Mouse (Mus musculus) forebrain, postnatal 0 days (tissue): Measurements from ENCODE around the gene Plek2. TPM values are rescaled to one million over a fixed set of nuclear protein-coding genes. Genes with fewer than 3 reads are reported as not detected.

Experiments
- ATAC-seq: fragments of 200-750 bp; cut with Nextera tagmentation; 2 replicates; pipeline ENCODE4 v1.8.0; 2017; ENCODE audit warnings: mild to moderate bottlenecking, moderate library complexity
- DNase-seq: peaks from one replicate; pipeline ENCODE4 v3.0.0-alpha.2; 2015
- H3K27ac ChIP-seq: fragments of 300-500 bp; sonication (generic); 2 replicates; pipeline ENCODE4 v1.5.1; 2014; ENCODE audit warnings: low read depth, mild to moderate bottlenecking, antibody characterized with exemption, low read length, moderate library complexity, mixed read lengths
- H3K27me3 ChIP-seq: fragments of 300-500 bp; sonication (generic); 2 replicates; pipeline ENCODE4 v1.6.1; 2014; ENCODE audit warnings: mild to moderate bottlenecking, low read length, mixed read lengths; ENCODE audit not compliant: insufficient read depth
- H3K36me3 ChIP-seq: fragments of 300-500 bp; sonication (generic); 2 replicates; pipeline ENCODE4 v1.6.1; 2014; ENCODE audit warnings: mild to moderate bottlenecking, moderate library complexity; ENCODE audit not compliant: insufficient read depth
- H3K4me1 ChIP-seq: fragments of 300-500 bp; sonication (generic); 2 replicates; pipeline ENCODE4 v1.6.1; 2014; ENCODE audit warnings: antibody characterized with exemption; ENCODE audit not compliant: insufficient read depth
- H3K4me2 ChIP-seq: fragments of 300-500 bp; sonication (generic); 2 replicates; pipeline ENCODE4 v1.6.1; 2014; ENCODE audit warnings: low read depth, mild to moderate bottlenecking, moderate library complexity
- H3K4me3 ChIP-seq: fragments of 300-500 bp; sonication (generic); 2 replicates; pipeline ENCODE4 v1.5.1; 2014; ENCODE audit warnings: low read depth, low read length, mixed read lengths
- H3K9ac ChIP-seq: fragments of 300-500 bp; sonication (generic); 2 replicates; pipeline ENCODE4 v1.6.1; 2014; ENCODE audit warnings: mild to moderate bottlenecking
- H3K9me3 ChIP-seq: fragments of 300-500 bp; sonication (generic); 2 replicates; pipeline ENCODE4 v1.6.1; 2016; ENCODE audit warnings: low read length
- CTCF ChIP-seq: sonication (generic); IDR thresholded peaks from 2 replicates; pipeline ENCODE4 v1.5.1; 2016; ENCODE audit warnings: antibody characterized with exemption, control low read depth, low read depth
- WGBS: fragments of 180-500 bp; shearing (Covaris S2); extraction: QIAGEN DNeasy Blood & Tissue Kit; methylation state at CpG from one replicate; pipeline ENCODE4 v1.1.7; 2014; 5-methylcytosine and 5-hydroxymethylcytosine counted together
- polyA plus RNA-seq: library from polyadenylated mRNA; unstranded; fragments of >200 nt; fragmentation: Nextera tagmentation; extraction: Ambion mirVana; gene quantifications from 2 replicates; pipeline ENCODE4 v1.2.1, GENCODE M21; 2015
- total RNA-seq: library from RNA; depleted of rRNA; stranded (reverse); fragments of >200 nt; gene quantifications from 2 replicates; pipeline ENCODE4 v1.2.3, GENCODE M21; 2014

Gene Plek2
- total and polyA plus RNA-seq, 2 experiments from 2014 or later: 1.1 to 2.7 TPM

DNA sequence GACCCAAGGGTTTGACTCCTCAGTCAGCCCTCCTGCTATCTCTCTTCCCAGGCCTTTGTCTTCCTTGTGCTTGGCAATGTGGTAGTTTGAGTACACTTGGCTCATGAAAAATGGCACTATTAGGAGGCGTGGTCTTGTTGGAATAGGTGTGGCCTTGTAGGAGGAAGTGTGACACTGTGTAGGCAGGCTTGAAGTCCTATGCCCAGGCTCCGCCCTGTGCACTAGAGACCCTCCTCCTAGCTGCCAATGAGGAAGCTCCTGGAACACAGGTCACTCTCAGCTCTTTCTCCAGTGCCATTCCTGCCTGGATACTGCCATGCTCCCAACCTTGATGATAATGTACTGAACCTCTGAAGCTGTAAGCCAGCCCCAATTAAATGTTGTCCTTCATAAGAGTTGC, 15.6 kb downstream of the Plek2 start:
- Histone ChIP-seq H3K4me1 (no peaks in the 10 kb centered on the region), H3K27ac (no peak overlapping the region), H3K9ac (no peak overlapping the region), H3K4me2 (no peak overlapping the region), H3K9me3 (no peaks in the 10 kb centered on the region), H3K36me3 (peaks cover 3% of the 10 kb centered on the region), H3K27me3 (no peaks in the 10 kb centered on the region), H3K4me3 (no peak overlapping the region)
- ATAC-seq (no peak), DNase-seq (no peak)
- TF ChIP-seq CTCF: no peak
- WGBS: 83% methylated on average over 2 of the region's 2 CpGs

DNA sequence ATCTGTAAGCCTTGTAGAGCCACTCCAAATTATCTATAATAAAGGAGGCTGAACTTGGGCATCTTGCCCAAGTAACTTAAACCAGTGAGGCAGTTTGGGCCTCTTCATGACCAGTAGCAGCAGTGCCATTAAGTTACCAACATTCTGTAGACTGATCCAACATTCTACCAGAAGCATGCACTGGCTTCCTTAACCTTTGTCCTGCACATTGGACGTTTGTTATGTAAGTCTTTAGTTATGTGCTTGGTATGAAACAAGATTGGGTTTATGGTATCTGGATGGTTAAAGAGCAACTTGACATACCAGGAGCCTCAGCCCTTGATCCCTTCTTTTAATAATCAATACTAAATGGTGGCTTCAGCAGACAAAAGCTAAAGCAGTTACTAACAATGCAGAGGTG, 16.7 kb downstream of the Plek2 start:
- Histone ChIP-seq H3K27me3 (no peaks in the 10 kb centered on the region), H3K9ac (no peak overlapping the region), H3K36me3 (peaks cover 7% of the 10 kb centered on the region), H3K4me2 (no peak overlapping the region), H3K27ac (no peak overlapping the region), H3K4me3 (no peak overlapping the region), H3K9me3 (no peaks in the 10 kb centered on the region), H3K4me1 (no peaks in the 10 kb centered on the region)
- TF ChIP-seq CTCF: no peak
- WGBS: 79% methylated on average over 1 of the region's 1 CpGs
- ATAC-seq (no peak), DNase-seq (no peak)

- Histone ChIP-seq H3K9ac (no peak overlapping the region), H3K36me3 (peaks cover 30% of the 10 kb centered on the region), H3K9me3 (no peaks in the 10 kb centered on the region), H3K27me3 (no peaks in the 10 kb centered on the region), H3K4me2 (no peak overlapping the region), H3K27ac (no peak overlapping the region), H3K4me3 (no peak overlapping the region), H3K4me1 (no peaks in the 10 kb centered on the region)
- DNase-seq (no peak), ATAC-seq (no peak)
- no peak for TF ChIP-seq CTCF
- WGBS: 97% methylated on average over 3 of the region's 3 CpGs
Measured at GRCm38 (mm10) chr12:78874581-78874980, 32.2 kb downstream of the Plek2 start.

DNA sequence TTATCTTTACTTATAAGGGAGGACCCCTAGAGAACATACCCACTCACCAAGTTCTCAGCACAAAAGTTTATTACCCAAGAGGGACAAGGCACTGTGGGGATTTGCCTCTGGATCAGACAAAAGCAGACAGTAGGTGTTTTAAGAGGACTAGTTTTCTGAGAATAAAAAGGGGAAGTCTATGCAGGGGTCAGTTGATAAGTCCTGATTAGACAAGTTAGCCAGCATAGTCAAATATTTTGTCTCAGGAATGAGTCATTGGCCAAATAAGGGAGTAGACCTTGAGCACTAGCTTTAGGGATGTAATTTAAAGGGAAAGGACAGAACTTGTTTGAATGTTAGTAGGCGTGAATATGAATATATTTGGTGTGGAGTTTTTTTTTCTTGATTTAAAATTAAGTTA, 38.6 kb downstream of the Plek2 start:
- 98% methylated on average over 1 of the region's 1 CpGs for WGBS
- no peak for TF ChIP-seq CTCF
- Histone ChIP-seq H3K4me1 (peaks cover 3% of the 10 kb centered on the region), H3K9ac (no peak overlapping the region), H3K36me3 (peaks cover 13% of the 10 kb centered on the region; the same call in 1 of the 2 replicates), H3K9me3 (no peaks in the 10 kb centered on the region), H3K27ac (no peak overlapping the region), H3K4me3 (no peak overlapping the region), H3K4me2 (no peak overlapping the region), H3K27me3 (no peaks in the 10 kb centered on the region)
- ATAC-seq (no peak), DNase-seq (no peak)

GRCm38 (mm10) chr12:78865434-78865833, 41.3 kb downstream of the Plek2 start:
- peak; percentile 43; the same call in 1 of the 2 replicates for TF ChIP-seq CTCF
- 90% methylated on average over 1 of the region's 1 CpGs for WGBS
- no peaks in the 10 kb centered on the region for H3K9me3 ChIP-seq
- H3K4me2 ChIP-seq: no peak overlapping the region
- H3K27ac ChIP-seq: no peak overlapping the region
- no peak overlapping the region for H3K9ac ChIP-seq
- ATAC-seq (no peak), DNase-seq (no peak)
- no peaks in the 10 kb centered on the region for H3K27me3 ChIP-seq
- no peak overlapping the region for H3K4me3 ChIP-seq
- H3K4me1 ChIP-seq: peaks cover 8% of the 10 kb centered on the region
- H3K36me3 ChIP-seq: peaks cover 13% of the 10 kb centered on the region; the same call in 1 of the 2 replicates

- H3K27me3 ChIP-seq: no peaks in the 10 kb centered on the region
- H3K4me3 ChIP-seq: peak overlapping the region; percentile 68
- H3K9me3 ChIP-seq: no peaks in the 10 kb centered on the region
- peak overlapping the region; percentile 85 for H3K27ac ChIP-seq
- 4% methylated on average over 22 of the region's 22 CpGs for WGBS
- peaks cover 8% of the 10 kb centered on the region for H3K4me1 ChIP-seq
- H3K4me2 ChIP-seq: peak overlapping the region; percentile 52
- ATAC-seq: peak; percentile 6; the same call in 1 of the 2 replicates
- no peak for TF ChIP-seq CTCF
- DNase-seq: no peak
- H3K9ac ChIP-seq: peak overlapping the region; percentile 68
- 0 out of 2 replicates have a peak, but pooled peaks cover under 1% of the 10 kb centered on the region for H3K36me3 ChIP-seq
Measured at GRCm38 (mm10) chr12:78862254-78862730, 44.5 kb downstream of the Plek2 start.

DNA sequence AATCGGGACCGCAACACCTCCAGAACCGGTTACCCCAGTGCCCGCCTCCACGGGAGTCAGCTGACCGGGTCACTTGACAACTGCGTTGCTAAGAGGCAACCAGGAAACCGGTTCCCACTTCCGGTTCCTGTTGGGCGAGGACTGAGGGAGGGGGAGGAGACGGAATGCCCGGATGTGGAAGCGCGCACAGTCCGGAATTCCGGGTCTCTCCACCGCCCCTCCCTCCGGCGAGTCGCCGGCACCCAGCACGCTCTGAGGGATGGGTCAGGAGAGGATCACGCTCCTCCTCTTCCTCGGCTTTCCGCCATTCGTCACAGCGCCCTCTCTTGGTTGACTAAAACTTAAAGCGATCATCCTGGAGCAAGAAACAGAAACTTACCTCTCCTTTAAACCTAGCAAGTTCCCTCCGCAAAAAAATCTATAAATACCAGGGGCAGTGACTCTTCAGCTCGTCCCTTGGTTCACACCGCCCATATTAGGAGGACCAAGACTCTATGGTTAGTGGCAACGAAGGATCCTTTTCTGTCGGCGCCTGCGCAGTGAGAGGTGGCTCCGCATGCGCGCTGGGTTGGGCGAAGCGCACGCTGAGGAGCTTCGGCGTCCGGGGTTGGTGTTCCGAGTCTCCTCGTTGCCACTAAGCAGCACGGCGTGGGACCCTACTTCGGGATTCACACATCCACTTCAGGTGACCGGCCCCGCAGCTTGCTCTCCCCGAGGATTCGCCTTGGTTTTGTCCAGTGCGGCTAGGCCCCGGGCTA, 45.1 kb downstream of the Plek2 start, which contains the start of the genes Atp6v1d and Eif2s1:
TSS of gene Atp6v1d (minus strand) at position 143 of the 758 bp plus-strand sequence.
TSS of gene Eif2s1 (plus strand) at position 324 of the 758 bp plus-strand sequence.
- H3K36me3 ChIP-seq: no peaks in the 10 kb centered on the region

More for the DNA sequence above, 45.1 kb downstream of the Plek2 start, which contains the start of the genes Atp6v1d and Eif2s1:
- TF ChIP-seq CTCF: peak; percentile 90
- Histone ChIP-seq H3K27me3 (no peaks in the 10 kb centered on the region), H3K4me3 (peak within 1 kb of the TSS; percentile 68), H3K27ac (peak within 1 kb of the TSS; percentile 85), H3K9me3 (no peaks in the 10 kb centered on the region), H3K9ac (peak within 1 kb of the TSS; percentile 72), H3K4me1 (peaks cover 8% of the 10 kb centered on the region), H3K4me2 (peak within 1 kb of the TSS; percentile 76)
- ATAC-seq (peak; percentile 99), DNase-seq (peak; percentile 99)
- 2% methylated on average over 54 of the region's 55 CpGs for WGBS
